15 mouse cellular contexts compared by ENCODE assay signal in the genomic region with DNA sequence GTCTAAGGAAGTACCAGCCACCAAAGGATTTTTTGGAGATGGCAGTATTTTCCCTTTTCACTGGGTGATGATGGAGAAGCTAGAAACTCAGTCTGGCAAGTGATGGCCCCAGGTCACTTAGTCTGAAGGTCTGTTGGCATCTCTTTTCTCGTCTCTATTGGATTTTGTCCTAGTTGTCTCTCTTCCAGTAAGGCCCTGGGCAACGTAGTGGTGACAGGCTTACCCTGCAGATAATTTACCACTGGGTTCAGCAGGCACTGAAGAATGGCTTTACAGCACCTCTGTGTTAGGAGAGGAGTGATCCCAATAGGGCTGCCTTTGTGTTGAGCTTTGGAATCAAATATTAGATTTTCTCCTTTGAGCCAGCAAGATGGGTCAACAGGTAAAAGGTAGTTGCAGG.
"Had no signal": no experiment of that assay in that cellular context is flagged by ENCODE, and none has a peak within 500 bp of the region (broad histone marks: within the 10 kb centered on the region; RNA-seq: fewer than 3 reads in every experiment).

No protein-coding gene starts in this region.

- H3K4me1 ChIP-seq: liver, embryonic 13.5 days had no signal

- H3K4me3 ChIP-seq: layer of hippocampus, adult 2 months; limb, embryonic 10.5 days; limb, embryonic 13.5 days; liver, embryonic 13.5 days had no signal

- DNase-seq: layer of hippocampus, adult 9-11 months; liver, embryonic 13.5 days; lung, adult 2 months; lung, postnatal 14 days; lung, postnatal 4 days; midbrain, embryonic 14.5 days; thymus, adult 18-20 months; thymus, postnatal 36 days had no signal

- H3K27ac ChIP-seq: kidney, postnatal 0 days; layer of hippocampus, adult 2 months; limb, embryonic 10.5 days; limb, embryonic 13.5 days; liver, embryonic 13.5 days had no signal

- H3K4me2 ChIP-seq: limb, embryonic 13.5 days; liver, embryonic 13.5 days; midbrain, embryonic 11.5 days had no signal

- H3K9me3 ChIP-seq: limb, embryonic 10.5 days; limb, embryonic 13.5 days; liver, embryonic 13.5 days had no signal

- H3K27me3 ChIP-seq: liver, embryonic 13.5 days had no signal

- ATAC-seq: inflammation-experienced regulatory T-cells, adult 6 months; intestine, embryonic 16.5 days had no signal

- H3K36me3 ChIP-seq: limb, embryonic 10.5 days; limb, embryonic 13.5 days; liver, embryonic 13.5 days had no signal

- H3K9ac ChIP-seq: limb, embryonic 13.5 days; liver, embryonic 13.5 days had no signal
